Mouse (Mus musculus): ENCODE results near the gene Cenpa. TPM values are rescaled to one million over a fixed set of nuclear protein-coding genes. Genes with fewer than 3 reads are reported as not detected.

Gene Cenpa
- polyA plus RNA-seq, 1 experiment from 2014 or later = 290 TPM

- H3K4me2 ChIP-seq (ENCODE audit: low read length) = peak overlapping the region; percentile 71
- H3K4me3 ChIP-seq (ENCODE audit: control insufficient read depth in 1 of 2, insufficient read depth in 1 of 2, low read depth in 1 of 2, low read length in 2 of 2) = peak overlapping the region; percentile 72 to 81
- under 1% methylated on average over 13 of the region's 13 CpGs for WGBS
- peak overlapping the region; percentile 83 for H3K9ac ChIP-seq (ENCODE audit: low read length)
- ATAC-seq (ENCODE audit: insufficient number of reproducible peaks, insufficient read depth, low FRiP score, low read depth) = no peak
- peaks cover 6 to 20% of the 10 kb centered on the region in 2 experiments for H3K4me1 ChIP-seq (ENCODE audit: control insufficient read depth in 2 of 2, insufficient read depth in 2 of 2, low read length in 2 of 2)
- no peaks in the 10 kb centered on the region for H3K27me3 ChIP-seq (ENCODE audit: control insufficient read depth, insufficient read depth, low read length)
- H3K36me3 ChIP-seq (ENCODE audit: control insufficient read depth, insufficient read depth, low read length) = peaks cover 34% of the 10 kb centered on the region
- peak overlapping the region; percentile 49 to 74 for H3K27ac ChIP-seq (replicated peaks in 1 of 2; ENCODE audit: control insufficient read depth in 1 of 2, insufficient read depth in 1 of 2, low read depth in 2 of 2, low read length in 2 of 2)
- no peaks in the 10 kb centered on the region for H3K9me3 ChIP-seq (ENCODE audit: control insufficient read depth, low read length)
Observed at GRCm38 (mm10) chr5:30667215-30667614, 638 bp downstream of the Cenpa start.

- H3K27ac ChIP-seq (replicated peaks in 1 of 2; ENCODE audit: control insufficient read depth in 1 of 2, insufficient read depth in 1 of 2, low read depth in 2 of 2, low read length in 2 of 2) = no peak overlapping the region
- peak overlapping the region; percentile 72 to 81 for H3K4me3 ChIP-seq (ENCODE audit: control insufficient read depth in 1 of 2, insufficient read depth in 1 of 2, low read depth in 1 of 2, low read length in 2 of 2)
- no peaks in the 10 kb centered on the region for H3K27me3 ChIP-seq (ENCODE audit: control insufficient read depth, insufficient read depth, low read length)
- no peak for ATAC-seq (ENCODE audit: insufficient number of reproducible peaks, insufficient read depth, low FRiP score, low read depth)
- WGBS = 6% methylated on average over 3 of the region's 3 CpGs
- peaks cover 6 to 20% of the 10 kb centered on the region in 2 experiments for H3K4me1 ChIP-seq (ENCODE audit: control insufficient read depth in 2 of 2, insufficient read depth in 2 of 2, low read length in 2 of 2)
- peaks cover 39% of the 10 kb centered on the region for H3K36me3 ChIP-seq (ENCODE audit: control insufficient read depth, insufficient read depth, low read length)
- peak overlapping the region; percentile 71 for H3K4me2 ChIP-seq (ENCODE audit: low read length)
- H3K9me3 ChIP-seq (ENCODE audit: control insufficient read depth, low read length) = no peaks in the 10 kb centered on the region
- peak overlapping the region; percentile 83 for H3K9ac ChIP-seq (ENCODE audit: low read length)
Observed at GRCm38 (mm10) chr5:30667686-30668085, 1.1 kb downstream of the Cenpa start.

- 90% methylated on average over 9 of the region's 9 CpGs for WGBS
- peaks cover 50% of the 10 kb centered on the region for H3K36me3 ChIP-seq (ENCODE audit: control insufficient read depth, insufficient read depth, low read length)
- no peak overlapping the region for H3K27ac ChIP-seq (replicated peaks in 1 of 2; ENCODE audit: control insufficient read depth in 1 of 2, insufficient read depth in 1 of 2, low read depth in 2 of 2, low read length in 2 of 2)
- no peaks in the 10 kb centered on the region for H3K9me3 ChIP-seq (ENCODE audit: control insufficient read depth, low read length)
- H3K27me3 ChIP-seq (ENCODE audit: control insufficient read depth, insufficient read depth, low read length) = no peaks in the 10 kb centered on the region
- H3K9ac ChIP-seq (ENCODE audit: low read length) = no peak overlapping the region
- peaks cover 6 to 20% of the 10 kb centered on the region in 2 experiments for H3K4me1 ChIP-seq (ENCODE audit: control insufficient read depth in 2 of 2, insufficient read depth in 2 of 2, low read length in 2 of 2)
- peak overlapping the region; percentile 13 to 72; a peak in 2 of 4 replicates for H3K4me3 ChIP-seq (ENCODE audit: control insufficient read depth in 1 of 2, insufficient read depth in 1 of 2, low read depth in 1 of 2, low read length in 2 of 2)
- H3K4me2 ChIP-seq (ENCODE audit: low read length) = peak overlapping the region; percentile 71
- no peak for ATAC-seq (ENCODE audit: insufficient number of reproducible peaks, insufficient read depth, low FRiP score, low read depth)
Observed at GRCm38 (mm10) chr5:30668637-30669495, 2.3 kb downstream of the Cenpa start.

GRCm38 (mm10) chr5:30669496-30669830, 2.9 kb downstream of the Cenpa start:
- 59% methylated on average over 3 of the region's 3 CpGs for WGBS
- Histone ChIP-seq H3K9me3 (ENCODE audit: control insufficient read depth, low read length) (no peaks in the 10 kb centered on the region), H3K4me2 (ENCODE audit: low read length) (no peak overlapping the region), H3K4me3 (ENCODE audit: control insufficient read depth in 1 of 2, insufficient read depth in 1 of 2, low read depth in 1 of 2, low read length in 2 of 2) (no peak overlapping the region), H3K36me3 (ENCODE audit: control insufficient read depth, insufficient read depth, low read length) (peaks cover 56% of the 10 kb centered on the region), H3K27me3 (ENCODE audit: control insufficient read depth, insufficient read depth, low read length) (no peaks in the 10 kb centered on the region), H3K27ac (replicated peaks in 1 of 2; ENCODE audit: control insufficient read depth in 1 of 2, insufficient read depth in 1 of 2, low read depth in 2 of 2, low read length in 2 of 2) (no peak overlapping the region), H3K9ac (ENCODE audit: low read length) (no peak overlapping the region), H3K4me1 (ENCODE audit: control insufficient read depth in 2 of 2, insufficient read depth in 2 of 2, low read length in 2 of 2) (peaks cover 6 to 20% of the 10 kb centered on the region in 2 experiments)
- no peak for ATAC-seq (ENCODE audit: insufficient number of reproducible peaks, insufficient read depth, low FRiP score, low read depth)

- Histone ChIP-seq H3K27me3 (ENCODE audit: control insufficient read depth, insufficient read depth, low read length) (no peaks in the 10 kb centered on the region), H3K27ac (replicated peaks in 1 of 2; ENCODE audit: control insufficient read depth in 1 of 2, insufficient read depth in 1 of 2, low read depth in 2 of 2, low read length in 2 of 2) (no peak overlapping the region), H3K9ac (ENCODE audit: low read length) (no peak overlapping the region), H3K4me1 (ENCODE audit: control insufficient read depth in 2 of 2, insufficient read depth in 2 of 2, low read length in 2 of 2) (peaks cover 6 to 20% of the 10 kb centered on the region in 2 experiments), H3K9me3 (ENCODE audit: control insufficient read depth, low read length) (no peaks in the 10 kb centered on the region), H3K36me3 (ENCODE audit: control insufficient read depth, insufficient read depth, low read length) (peaks cover 63% of the 10 kb centered on the region), H3K4me3 (ENCODE audit: control insufficient read depth in 1 of 2, insufficient read depth in 1 of 2, low read depth in 1 of 2, low read length in 2 of 2) (no peak overlapping the region), H3K4me2 (ENCODE audit: low read length) (no peak overlapping the region)
- WGBS = 79% methylated on average over 7 of the region's 7 CpGs
- no peak for ATAC-seq (ENCODE audit: insufficient number of reproducible peaks, insufficient read depth, low FRiP score, low read depth)
Observed at GRCm38 (mm10) chr5:30670091-30670490, 3.5 kb downstream of the Cenpa start.

GRCm38 (mm10) chr5:30674001-30674400, 7.4 kb downstream of the Cenpa start:
- no peaks in the 10 kb centered on the region for H3K9me3 ChIP-seq (ENCODE audit: control insufficient read depth, low read length)
- peaks cover under 1 to 5% of the 10 kb centered on the region in 2 experiments; a peak in 2 of 4 replicates for H3K4me1 ChIP-seq (ENCODE audit: control insufficient read depth in 2 of 2, insufficient read depth in 2 of 2, low read length in 2 of 2)
- H3K27ac ChIP-seq (replicated peaks in 1 of 2; ENCODE audit: control insufficient read depth in 1 of 2, insufficient read depth in 1 of 2, low read depth in 2 of 2, low read length in 2 of 2) = no peak overlapping the region
- ATAC-seq (ENCODE audit: insufficient number of reproducible peaks, insufficient read depth, low FRiP score, low read depth) = no peak
- 89% methylated on average over 7 of the region's 7 CpGs for WGBS
- H3K27me3 ChIP-seq (ENCODE audit: control insufficient read depth, insufficient read depth, low read length) = no peaks in the 10 kb centered on the region
- H3K4me2 ChIP-seq (ENCODE audit: low read length) = no peak overlapping the region
- no peak overlapping the region for H3K9ac ChIP-seq (ENCODE audit: low read length)
- peaks cover 82% of the 10 kb centered on the region for H3K36me3 ChIP-seq (ENCODE audit: control insufficient read depth, insufficient read depth, low read length)
- no peak overlapping the region for H3K4me3 ChIP-seq (ENCODE audit: control insufficient read depth in 1 of 2, insufficient read depth in 1 of 2, low read depth in 1 of 2, low read length in 2 of 2)

- ATAC-seq (ENCODE audit: insufficient number of reproducible peaks, insufficient read depth, low FRiP score, low read depth) = no peak
- no peak overlapping the region for H3K27ac ChIP-seq (replicated peaks in 1 of 2; ENCODE audit: control insufficient read depth in 1 of 2, insufficient read depth in 1 of 2, low read depth in 2 of 2, low read length in 2 of 2)
- no peak overlapping the region for H3K4me2 ChIP-seq (ENCODE audit: low read length)
- no peaks in the 10 kb centered on the region for H3K4me1 ChIP-seq (ENCODE audit: control insufficient read depth in 2 of 2, insufficient read depth in 2 of 2, low read length in 2 of 2)
- no peaks in the 10 kb centered on the region for H3K9me3 ChIP-seq (ENCODE audit: control insufficient read depth, low read length)
- H3K36me3 ChIP-seq (ENCODE audit: control insufficient read depth, insufficient read depth, low read length) = peaks cover 54% of the 10 kb centered on the region
- WGBS = 82% methylated on average over 7 of the region's 7 CpGs
- H3K27me3 ChIP-seq (ENCODE audit: control insufficient read depth, insufficient read depth, low read length) = no peaks in the 10 kb centered on the region
- H3K9ac ChIP-seq (ENCODE audit: low read length) = no peak overlapping the region
- no peak overlapping the region for H3K4me3 ChIP-seq (ENCODE audit: control insufficient read depth in 1 of 2, insufficient read depth in 1 of 2, low read depth in 1 of 2, low read length in 2 of 2)
Observed at GRCm38 (mm10) chr5:30676800-30677199, 10.2 kb downstream of the Cenpa start.
